Mouse (Mus musculus) erythroblast, embryonic 14.5 days (primary cell): ENCODE results near the gene Mrpl28. TPM values are rescaled to one million over a fixed set of nuclear protein-coding genes. Genes with fewer than 3 reads are reported as not detected.
"Not testable (repeated sequence)": the region's sequence is repeated elsewhere in the genome, so short reads cannot be mapped to it uniquely, and the experiment has no call there.

Experiments used
- H3K27me3 ChIP-seq: 2 replicates; pipeline ENCODE4 v1.6.1; 2012; ENCODE audit warnings: inconsistent platforms; ENCODE audit not compliant: control insufficient read depth
- H3K36me3 ChIP-seq: 2 replicates; pipeline ENCODE4 v1.6.1; 2012; ENCODE audit warnings: mild to moderate bottlenecking, inconsistent platforms; ENCODE audit not compliant: control insufficient read depth
- H3K4me1 ChIP-seq: 2 replicates; pipeline ENCODE4 v1.6.1; 2012; ENCODE audit warnings: inconsistent platforms; ENCODE audit not compliant: control insufficient read depth
- H3K4me3 ChIP-seq: replicated peaks from 2 replicates; pipeline ENCODE3; 2012; ENCODE audit warnings: moderate library complexity, mild to moderate bottlenecking, inconsistent platforms
- H3K9me3 ChIP-seq: 2 replicates; pipeline ENCODE4 v1.6.1; 2012; ENCODE audit warnings: low read length, inconsistent platforms, mixed read lengths; ENCODE audit not compliant: control insufficient read depth
- GATA1 ChIP-seq: IDR thresholded peaks from 2 replicates; pipeline ENCODE4 v1.6.1; 2012; ENCODE audit warnings: low read length, inconsistent platforms, mixed read lengths
- TAL1 ChIP-seq: IDR thresholded peaks from 3 replicates; pipeline ENCODE4 v1.6.1; 2012; ENCODE audit warnings: low read length, inconsistent platforms, mixed read lengths
- polyA plus RNA-seq: library from polyadenylated mRNA; stranded (reverse); fragments of >175 nt; gene quantifications from 2 replicates; pipeline ENCODE4 v1.2.3, GENCODE M21; 2012

Mrpl28 gene
- polyA plus RNA-seq = 28.4 and 31.6 TPM in 2 replicates

GRCm38 (mm10) chr17:26123267-26123684 lies at the start of gene Mrpl28:
TSS of gene Mrpl28 (plus strand) at chr17:26123500.
- TF ChIP-seq GATA1 (no peak), TAL1 (no peak)
- H3K27me3 ChIP-seq = no peaks in the 10 kb centered on the region; the same call in 1 of the 2 replicates
- peak within 1 kb of the TSS; percentile 82 for H3K4me3 ChIP-seq
- peaks cover 32% of the 10 kb centered on the region for H3K4me1 ChIP-seq
- H3K9me3 ChIP-seq = no peaks in the 10 kb centered on the region
- peaks cover 38% of the 10 kb centered on the region for H3K36me3 ChIP-seq

GRCm38 (mm10) chr17:26075246-26075645 lies 48.1 kb upstream of the Mrpl28 start:
- peaks cover 39% of the 10 kb centered on the region for H3K27me3 ChIP-seq
- H3K4me1 ChIP-seq = peaks cover under 1% of the 10 kb centered on the region; the same call in 1 of the 2 replicates
- no peak overlapping the region for H3K4me3 ChIP-seq
- H3K36me3 ChIP-seq = no peaks in the 10 kb centered on the region
- H3K9me3 ChIP-seq = no peaks in the 10 kb centered on the region
- no peak for TF ChIP-seq GATA1
- TF ChIP-seq TAL1 = no peak

DNA sequence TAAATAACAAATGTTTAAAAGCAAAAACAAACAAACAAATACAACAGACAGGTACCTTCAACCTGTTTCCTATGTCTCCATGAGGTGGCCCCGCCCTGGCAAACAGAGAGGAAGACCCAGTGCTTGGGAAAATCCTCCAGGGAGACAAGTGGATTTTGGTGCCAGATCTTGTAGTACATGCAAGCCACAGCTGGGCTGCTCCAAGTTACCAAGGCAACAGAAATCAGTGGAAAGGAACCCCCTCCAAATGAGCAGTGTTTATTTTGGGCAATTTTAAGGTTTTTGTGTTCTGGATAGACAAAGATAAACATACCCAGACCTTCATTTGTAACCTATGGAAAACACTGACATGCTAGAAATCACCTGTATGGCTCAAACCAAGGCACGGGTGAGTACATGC lies 44.4 kb upstream of the Mrpl28 start:
- no peaks in the 10 kb centered on the region for H3K9me3 ChIP-seq
- H3K36me3 ChIP-seq = no peaks in the 10 kb centered on the region; the same call in 1 of the 2 replicates
- H3K27me3 ChIP-seq = peaks cover 15% of the 10 kb centered on the region
- TF ChIP-seq TAL1 (no peak), GATA1 (no peak)
- no peaks in the 10 kb centered on the region for H3K4me1 ChIP-seq
- H3K4me3 ChIP-seq = no peak overlapping the region

DNA sequence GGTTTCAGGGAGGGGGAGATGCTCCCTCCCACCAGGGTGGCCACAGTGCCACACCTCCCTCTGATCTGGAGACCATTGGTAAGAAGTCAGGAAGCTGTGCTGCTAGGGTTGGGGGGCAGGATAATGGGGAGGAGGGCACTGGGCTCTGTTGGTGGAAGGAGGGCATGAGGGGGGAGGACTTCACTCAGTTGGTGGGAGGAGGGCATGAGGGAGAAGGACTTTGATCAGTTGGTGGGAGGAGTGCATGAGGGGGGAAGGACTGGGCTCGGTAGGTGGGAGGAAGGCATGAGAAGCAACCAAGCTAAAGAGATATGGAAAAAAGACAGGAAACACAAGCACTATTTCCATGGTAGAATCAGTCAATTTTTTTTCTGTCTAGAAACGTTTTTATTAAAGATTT lies 42.4 kb upstream of the Mrpl28 start:
- H3K27me3 ChIP-seq = peaks cover 5% of the 10 kb centered on the region
- H3K36me3 ChIP-seq = no peaks in the 10 kb centered on the region; the same call in 1 of the 2 replicates
- no peak overlapping the region for H3K4me3 ChIP-seq
- H3K4me1 ChIP-seq = no peaks in the 10 kb centered on the region
- no peaks in the 10 kb centered on the region for H3K9me3 ChIP-seq
- TF ChIP-seq TAL1 (no peak), GATA1 (no peak)

DNA sequence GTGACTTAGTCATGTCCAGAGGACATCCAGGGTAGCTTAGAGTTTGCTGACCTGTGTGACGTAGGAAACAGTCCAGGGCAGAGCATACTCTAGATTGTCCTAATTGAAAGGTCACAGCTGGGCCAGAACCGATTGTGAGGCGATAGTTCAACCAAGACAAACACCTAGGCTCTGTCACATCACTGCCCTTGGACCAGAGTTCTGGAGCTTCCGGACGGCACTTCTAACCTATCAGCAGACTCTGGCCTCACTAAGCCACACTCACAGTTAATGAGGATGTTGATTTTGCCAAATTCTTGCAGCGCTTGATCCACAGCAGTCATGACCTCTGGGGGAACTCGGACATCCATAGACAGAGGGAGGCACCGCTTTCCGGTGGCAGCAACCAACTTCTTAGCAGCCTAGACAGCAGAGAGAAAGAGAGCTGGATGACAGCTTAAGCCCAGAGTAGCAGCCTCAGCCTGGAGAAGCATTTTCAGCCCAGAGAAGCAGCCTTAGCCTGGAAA lies 36.2 kb upstream of the Mrpl28 start:
- peaks cover 5% of the 10 kb centered on the region for H3K36me3 ChIP-seq
- TF ChIP-seq GATA1 (no peak), TAL1 (no peak)
- H3K9me3 ChIP-seq = peaks cover under 1% of the 10 kb centered on the region
- peaks cover 9% of the 10 kb centered on the region for H3K4me1 ChIP-seq
- no peaks in the 10 kb centered on the region for H3K27me3 ChIP-seq
- no peak overlapping the region for H3K4me3 ChIP-seq

DNA sequence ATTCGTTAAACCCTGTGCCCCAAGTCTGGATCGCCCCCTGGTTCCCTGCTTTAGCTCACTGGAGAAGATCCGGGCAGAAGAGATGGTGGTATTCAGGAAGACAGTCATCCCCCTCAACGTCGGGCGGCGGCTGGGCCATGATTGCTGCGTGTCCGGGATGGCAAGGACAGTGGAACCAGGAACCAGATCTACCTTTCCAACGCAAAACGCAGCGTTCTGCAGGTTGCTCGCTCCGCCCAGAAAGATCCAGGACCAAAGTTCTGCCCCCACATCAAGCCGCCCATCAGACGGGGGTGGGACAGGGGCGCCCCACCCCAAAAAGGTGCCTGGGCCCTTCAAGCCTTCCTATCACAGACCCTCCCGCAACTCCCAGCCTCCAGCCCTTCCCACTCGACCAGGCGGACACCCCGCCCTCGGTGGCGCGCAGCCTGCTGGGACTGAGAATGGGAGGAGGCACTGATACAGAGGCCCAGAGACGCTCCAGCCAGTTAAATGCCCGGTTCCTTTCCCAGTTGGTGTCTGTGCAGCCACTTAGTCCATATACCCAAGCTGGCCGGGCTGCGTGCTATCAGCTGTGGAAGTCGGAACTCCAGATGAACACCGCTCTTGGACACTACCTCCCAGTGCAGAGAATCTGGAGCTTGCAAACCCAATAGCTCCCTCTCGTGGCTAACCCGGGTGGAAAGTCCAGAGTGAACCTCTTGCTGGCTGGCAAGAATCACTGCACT lies 33.2 kb upstream of the Mrpl28 start, which contains the start of gene Decr2:
Gene Decr2 (minus strand): TSS at position 433 of the 728 bp plus-strand sequence.
- peaks cover 12% of the 10 kb centered on the region for H3K36me3 ChIP-seq
- H3K4me1 ChIP-seq = peaks cover 27% of the 10 kb centered on the region
- peak within 1 kb of the TSS; percentile 66 for H3K4me3 ChIP-seq
- TF ChIP-seq GATA1 (no peak), TAL1 (no peak)
- peaks cover 3% of the 10 kb centered on the region for H3K9me3 ChIP-seq
- H3K27me3 ChIP-seq = no peaks in the 10 kb centered on the region

- no peak for TF ChIP-seq GATA1
- no peak for TF ChIP-seq TAL1
- Histone ChIP-seq H3K4me1 (peaks cover 38% of the 10 kb centered on the region), H3K36me3 (peaks cover 12% of the 10 kb centered on the region), H3K4me3 (peak overlapping the region; percentile 69), H3K9me3 (peaks cover 3% of the 10 kb centered on the region), H3K27me3 (no peaks in the 10 kb centered on the region)
Measured at GRCm38 (mm10) chr17:26094531-26095110, 28.7 kb upstream of the Mrpl28 start.

- Histone ChIP-seq H3K4me3 (peak within 1 kb of the TSS; percentile 69), H3K9me3 (peaks cover 3% of the 10 kb centered on the region), H3K36me3 (peaks cover 12% of the 10 kb centered on the region), H3K27me3 (no peaks in the 10 kb centered on the region; the same call in 1 of the 2 replicates), H3K4me1 (peaks cover 34% of the 10 kb centered on the region)
- TF ChIP-seq GATA1 (no peak), TAL1 (no peak)
Measured at GRCm38 (mm10) chr17:26095121-26095740, 28.1 kb upstream of the Mrpl28 start, which contains the start of gene Nme4. TSS of gene Nme4 (minus strand) at chr17:26095602.

DNA sequence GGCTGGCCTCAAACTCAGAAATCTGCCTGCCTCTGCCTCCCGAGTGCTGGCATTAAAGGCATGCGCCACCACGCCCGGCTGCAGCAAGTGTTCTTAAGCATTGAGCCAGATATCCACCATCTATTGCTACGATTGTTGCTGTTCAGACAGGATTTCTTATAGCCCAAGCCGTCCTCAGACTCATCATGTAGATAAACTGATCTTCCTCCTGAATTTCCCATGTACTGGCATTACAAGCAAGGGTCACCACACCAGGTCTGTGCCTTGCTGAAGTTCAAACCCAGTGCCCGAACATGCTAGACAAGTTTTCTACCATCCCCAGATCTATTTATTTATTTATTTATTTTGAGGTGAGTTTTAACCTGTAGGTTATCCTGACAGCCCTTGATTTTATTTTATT lies 24.8 kb upstream of the Mrpl28 start:
- Histone ChIP-seq H3K4me3 (no peak overlapping the region), H3K4me1 (peaks cover 39% of the 10 kb centered on the region), H3K27me3 (no peaks in the 10 kb centered on the region; the same call in 1 of the 2 replicates), H3K9me3 (no peaks in the 10 kb centered on the region), H3K36me3 (no peaks in the 10 kb centered on the region; the same call in 1 of the 2 replicates)
- TF ChIP-seq GATA1 (no peak), TAL1 (no peak)

- H3K27me3 ChIP-seq, H3K36me3 ChIP-seq: not testable (repeated sequence)
Measured at GRCm38 (mm10) chr17:26099316-26099715, 24.0 kb upstream of the Mrpl28 start.

More at GRCm38 (mm10) chr17:26099316-26099715, 24.0 kb upstream of the Mrpl28 start:
- not testable (repeated sequence) for H3K4me3 ChIP-seq, H3K9me3 ChIP-seq
- H3K4me1 ChIP-seq = peaks cover 30% of the 10 kb centered on the region
